Mouse (Mus musculus) gastrocnemius, adult 2 months (tissue): ENCODE data around the gene Dlx6. TPM values are rescaled to one million over a fixed set of nuclear protein-coding genes. Genes with fewer than 3 reads are reported as not detected.

Experiments
- DNase-seq: peaks from one replicate; pipeline ENCODE4 v3.0.0; 2022
- H3K27ac ChIP-seq: fragments of 200-600 bp; 2 replicates; pipeline ENCODE4 v1.8.1; 2022; ENCODE audit warnings: mild to moderate bottlenecking
- H3K4me3 ChIP-seq: fragments of 200-600 bp; 2 replicates; pipeline ENCODE4 v1.8.1; 2022; ENCODE audit warnings: mild to moderate bottlenecking, moderate library complexity
- CTCF ChIP-seq: fragments of 200-600 bp; IDR thresholded peaks from 2 replicates; pipeline ENCODE4 v1.8.1; 2022; ENCODE audit warnings: antibody characterized with exemption, mild to moderate bottlenecking, moderate library complexity
- intact Hi-C: fragments of 180-260 bp; cut with DNase I; formaldehyde crosslinking; loops from one replicate; pipeline ENCODE4 v1.15.1; 2025
- total RNA-seq, 2 experiments: library from RNA; stranded (reverse); gene quantifications; 2 replicates each; pipeline ENCODE4 v1.2.3; 2021

Gene Dlx6
- total RNA-seq, 2 experiments from 2014 or later: not detected

GRCm38 (mm10) chr6:6854176-6854575, 9.0 kb upstream of the Dlx6 start:
- no peak for DNase-seq
- Histone ChIP-seq H3K4me3 (no peak overlapping the region), H3K27ac (no peak overlapping the region)
- TF ChIP-seq CTCF: no peak
- intact Hi-C loops: no loop called here

- DNase-seq: no peak
- H3K27ac ChIP-seq: no peak overlapping the region
- TF ChIP-seq CTCF: no peak
- H3K4me3 ChIP-seq: no peak overlapping the region
- intact Hi-C loops: no loop called here
Measured at GRCm38 (mm10) chr6:6854902-6855745, 8.0 kb upstream of the Dlx6 start.

- no peak for DNase-seq
- intact Hi-C loops: no loop called here
- TF ChIP-seq CTCF: no peak
- Histone ChIP-seq H3K27ac (no peak overlapping the region), H3K4me3 (no peak overlapping the region)
Measured at GRCm38 (mm10) chr6:6855746-6856185, 7.4 kb upstream of the Dlx6 start.

GRCm38 (mm10) chr6:6856316-6856715, 6.8 kb upstream of the Dlx6 start:
- intact Hi-C loops: no loop called here
- Histone ChIP-seq H3K27ac (no peak overlapping the region), H3K4me3 (no peak overlapping the region)
- TF ChIP-seq CTCF: no peak
- DNase-seq: no peak

- TF ChIP-seq CTCF: no peak
- no peak for DNase-seq
- H3K27ac ChIP-seq: no peak overlapping the region
- H3K4me3 ChIP-seq: no peak overlapping the region
- intact Hi-C loops: no loop called here
Measured at GRCm38 (mm10) chr6:6856881-6857280, 6.3 kb upstream of the Dlx6 start.

- TF ChIP-seq CTCF: no peak
- Histone ChIP-seq H3K4me3 (no peak overlapping the region), H3K27ac (no peak overlapping the region)
- intact Hi-C loops: no loop called here
- DNase-seq: no peak
Measured at GRCm38 (mm10) chr6:6857766-6858165, 5.4 kb upstream of the Dlx6 start.

- Histone ChIP-seq H3K4me3 (no peak overlapping the region), H3K27ac (no peak overlapping the region)
- DNase-seq: no peak
- intact Hi-C loops: no loop called here
- TF ChIP-seq CTCF: no peak
Measured at GRCm38 (mm10) chr6:6858571-6858970, 4.6 kb upstream of the Dlx6 start.

GRCm38 (mm10) chr6:6859111-6859949, 3.8 kb upstream of the Dlx6 start:
- no peak for DNase-seq
- intact Hi-C loops: no loop called here
- Histone ChIP-seq H3K27ac (no peak overlapping the region), H3K4me3 (peak overlapping the region; percentile 51; the same call in 1 of the 2 replicates)
- no peak for TF ChIP-seq CTCF

- Histone ChIP-seq H3K4me3 (peak overlapping the region; percentile 51), H3K27ac (no peak overlapping the region)
- no peak for TF ChIP-seq CTCF
- no peak for DNase-seq
- intact Hi-C loops: no loop called here
Measured at GRCm38 (mm10) chr6:6859950-6860410, 3.2 kb upstream of the Dlx6 start.

GRCm38 (mm10) chr6:6860411-6861085, 2.6 kb upstream of the Dlx6 start:
- no peak for DNase-seq
- H3K27ac ChIP-seq: no peak overlapping the region
- no peak for TF ChIP-seq CTCF
- intact Hi-C loops: no loop called here
- H3K4me3 ChIP-seq: peak overlapping the region; percentile 51

- intact Hi-C loops: no loop called here
Measured at GRCm38 (mm10) chr6:6861086-6861797, 1.9 kb upstream of the Dlx6 start.

More at GRCm38 (mm10) chr6:6861086-6861797, 1.9 kb upstream of the Dlx6 start:
- no peak for TF ChIP-seq CTCF
- DNase-seq: no peak
- Histone ChIP-seq H3K4me3 (peak overlapping the region; percentile 51), H3K27ac (no peak overlapping the region)
